Mouse (Mus musculus): ENCODE data around the gene Rassf10. TPM values are rescaled to one million over a fixed set of nuclear protein-coding genes. Genes with fewer than 3 reads are reported as not detected.

The Rassf10 gene
- not detected for polyA plus RNA-seq (2021)

DNA sequence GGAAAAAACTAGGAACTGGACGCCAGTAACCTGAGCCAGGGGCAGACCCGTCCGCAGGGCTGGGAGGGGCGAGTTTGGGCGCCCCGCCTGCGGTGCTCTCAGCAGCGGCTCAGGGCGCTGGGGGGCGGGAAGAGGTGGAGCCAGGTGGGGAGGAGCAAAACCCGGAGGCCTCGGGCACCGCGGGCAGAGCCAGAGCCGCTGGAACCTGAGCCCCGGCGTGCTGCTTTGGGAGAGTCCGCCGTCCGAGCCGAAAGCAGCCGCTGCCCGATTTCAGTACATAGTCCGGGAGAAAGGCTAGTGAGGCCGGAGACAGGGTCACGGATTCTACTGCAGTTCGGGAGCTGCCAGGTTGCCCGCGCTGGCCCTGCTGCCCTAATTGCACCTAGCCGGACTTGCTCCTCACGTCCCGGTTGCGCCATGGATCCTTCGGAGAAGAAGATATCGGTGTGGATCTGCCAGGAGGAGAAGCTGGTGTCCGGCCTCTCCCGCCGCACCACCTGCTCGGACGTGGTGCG, at the start of gene Rassf10:
TSS of gene Rassf10 (plus strand) at position 186 of the 515 bp plus-strand sequence.
- in situ Hi-C loops (cut with MboI; ENCODE audit: low pct_unique_long_range_greater_than_20kb): no loop called here
- ATAC-seq (no peak), DNase-seq (ENCODE audit: low read depth, low spot score) (no peak)
- POLR2A ChIA-PET: no interaction called here
- no peaks in the 10 kb centered on the region for H3K27me3 ChIP-seq
- CTCF ChIA-PET: interaction anchor here (1.0 kb wide), 1 partner anchor 23 kb away, joined by 3 read pairs; no protein-coding TSS in a partner anchor
- no peak for TF ChIP-seq CTCF (IDR thresholded peaks at IDR 0.05)

DNA sequence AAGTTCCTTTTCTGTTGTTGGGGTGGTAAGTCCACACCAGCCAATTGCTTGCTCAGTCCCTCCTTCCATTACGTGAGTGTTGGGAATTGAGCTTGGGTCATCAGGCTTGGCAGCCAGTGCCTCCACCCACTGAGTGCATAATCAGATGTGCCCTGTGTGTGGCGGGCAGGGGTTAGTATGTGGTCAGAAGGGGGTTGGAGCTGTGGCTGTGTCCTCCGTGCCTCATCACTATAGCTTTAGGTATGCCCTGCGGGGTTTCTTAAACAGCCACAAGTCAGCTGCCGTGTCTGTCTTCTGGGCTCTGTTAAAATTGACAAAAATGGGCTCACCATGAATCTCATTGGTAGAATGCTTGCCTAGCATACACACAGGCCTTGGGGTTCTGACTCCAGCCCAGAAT, 46.9 kb upstream of the Rassf10 start:
- ATAC-seq (no peak), DNase-seq (ENCODE audit: low read depth, low spot score) (no peak)
- ChIA-PET POLR2A (interaction anchor here (0.6 to 1.5 kb wide), 2 partner anchors 12 to 335 kb away, joined by 3 read pairs; no protein-coding TSS in a partner anchor), CTCF (interaction anchor here (1.4 kb wide), 1 partner anchor 11 kb away, joined by 3 read pairs; no protein-coding TSS in a partner anchor)
- no peak for TF ChIP-seq CTCF (IDR thresholded peaks at IDR 0.05)
- in situ Hi-C loops (cut with MboI; ENCODE audit: low pct_unique_long_range_greater_than_20kb): no loop called here
- no peaks in the 10 kb centered on the region for H3K27me3 ChIP-seq

DNA sequence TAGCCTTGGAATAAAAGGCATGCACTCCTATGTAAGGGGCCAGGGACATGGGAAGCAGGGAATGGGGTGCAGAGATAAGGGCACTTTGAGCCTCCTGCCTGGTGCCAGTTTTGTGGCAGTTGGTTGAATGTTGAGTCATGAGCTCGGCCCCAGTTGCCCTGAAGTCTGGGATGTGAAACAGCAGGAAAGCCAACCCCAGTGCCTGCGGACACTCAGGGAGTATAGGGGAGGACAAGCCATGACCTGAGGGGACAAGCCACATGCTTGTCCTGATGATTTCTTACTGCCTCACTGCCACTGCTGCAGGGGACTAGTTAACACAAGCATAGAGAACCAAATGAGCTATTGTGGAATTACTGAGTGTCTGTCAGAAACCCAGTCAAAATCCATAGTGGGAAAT, 46.3 kb upstream of the Rassf10 start:
- no peak for ATAC-seq
- POLR2A ChIA-PET: interaction anchor here (1.5 kb wide), 1 partner anchor 12 kb away, joined by 3 read pairs; no protein-coding TSS in a partner anchor
- no peak for DNase-seq (ENCODE audit: low read depth, low spot score)
- no peak for TF ChIP-seq CTCF (IDR thresholded peaks at IDR 0.05)
- CTCF ChIA-PET: interaction anchor here (1.4 kb wide), 1 partner anchor 11 kb away, joined by 3 read pairs; no protein-coding TSS in a partner anchor
- in situ Hi-C loops (cut with MboI; ENCODE audit: low pct_unique_long_range_greater_than_20kb): no loop called here
- no peaks in the 10 kb centered on the region for H3K27me3 ChIP-seq

DNA sequence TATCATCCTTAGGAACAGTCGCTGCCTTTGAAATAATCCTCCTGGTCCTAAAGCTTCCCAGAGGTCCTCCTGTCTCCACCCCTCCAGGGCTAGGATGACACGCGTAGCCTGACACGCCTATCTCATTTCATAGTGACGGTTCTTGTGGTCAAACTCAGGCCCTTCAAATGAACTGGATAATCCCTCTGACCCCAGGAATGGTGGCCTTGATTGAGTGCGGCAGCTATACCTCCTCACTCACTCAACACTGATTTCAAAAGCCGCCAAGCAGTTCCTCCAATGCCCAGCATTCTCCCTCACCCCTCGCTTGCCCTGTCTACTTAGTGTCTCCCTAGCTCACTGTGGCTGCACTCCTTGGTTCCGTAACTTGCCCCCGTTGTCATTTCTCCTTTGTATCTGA, 44.6 kb upstream of the Rassf10 start:
- in situ Hi-C loops (cut with MboI; ENCODE audit: low pct_unique_long_range_greater_than_20kb): no loop called here
- ATAC-seq (no peak), DNase-seq (ENCODE audit: low read depth, low spot score) (no peak)
- no peaks in the 10 kb centered on the region for H3K27me3 ChIP-seq
- TF ChIP-seq CTCF (IDR thresholded peaks at IDR 0.05): no peak
- POLR2A ChIA-PET: interaction anchor here (0.7 to 1.2 kb wide), 3 partner anchors 13 to 198 kb away, joined by 3 read pairs; no protein-coding TSS in a partner anchor
- CTCF ChIA-PET: no interaction called here

DNA sequence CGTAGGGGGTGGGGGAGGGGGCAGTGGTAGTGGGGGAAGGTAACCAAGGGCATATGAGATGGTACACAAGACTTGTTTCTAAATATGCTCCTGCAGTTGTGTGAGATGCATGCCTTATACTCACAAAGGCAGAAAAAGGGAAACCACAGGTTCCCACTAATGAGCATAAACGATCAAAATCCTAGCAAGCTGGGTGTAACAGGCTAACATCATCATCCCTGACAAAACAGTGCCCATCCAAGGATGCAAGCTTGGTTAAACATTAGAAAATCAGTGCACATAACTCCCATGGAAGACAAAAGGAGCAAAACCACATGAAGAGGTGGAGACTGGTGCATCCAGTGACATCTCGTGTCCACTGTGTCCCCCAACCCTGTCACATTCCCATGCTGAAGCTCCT, 40.8 kb upstream of the Rassf10 start:
- ChIA-PET CTCF (interaction anchor here (1.3 kb wide), 2 partner anchors 19 to 38 kb away, joined by 3 read pairs; no protein-coding TSS in a partner anchor), POLR2A (interaction anchor here (0.6 kb wide), 1 partner anchor 32 kb away, joined by 3 read pairs; no protein-coding TSS in a partner anchor)
- in situ Hi-C loops (cut with MboI; ENCODE audit: low pct_unique_long_range_greater_than_20kb): loop anchor here (5.0 kb wide), 1 partner anchor 339 kb away; no protein-coding TSS in a partner anchor
- H3K27me3 ChIP-seq: no peaks in the 10 kb centered on the region
- DNase-seq (ENCODE audit: low read depth, low spot score) (peak; percentile 82), ATAC-seq (peak; percentile 86)
- TF ChIP-seq CTCF (IDR thresholded peaks at IDR 0.05): no peak

DNA sequence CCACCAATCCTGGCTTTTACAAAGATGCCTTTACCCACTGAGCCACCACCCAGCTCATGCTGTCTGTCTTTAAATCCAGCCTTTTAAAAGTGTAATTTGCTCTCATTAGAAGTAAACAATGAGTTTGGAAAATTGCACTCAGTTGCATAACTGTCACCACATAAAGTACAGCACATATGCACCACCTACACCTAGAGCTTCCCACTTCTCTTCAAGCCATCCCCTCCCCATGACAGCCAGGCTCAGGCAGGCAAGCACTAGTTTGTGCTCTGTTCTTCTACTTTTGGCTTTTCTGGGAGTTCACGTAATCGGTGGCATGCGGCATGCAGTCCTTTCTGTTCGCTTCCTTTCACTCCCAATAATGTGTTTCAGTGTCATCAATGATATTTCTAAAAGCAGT, 38.2 kb upstream of the Rassf10 start:
- DNase-seq (ENCODE audit: low read depth, low spot score): no peak
- TF ChIP-seq CTCF (IDR thresholded peaks at IDR 0.05): no peak
- POLR2A ChIA-PET: no interaction called here
- in situ Hi-C loops (cut with MboI; ENCODE audit: low pct_unique_long_range_greater_than_20kb): no loop called here
- ATAC-seq: no peak
- CTCF ChIA-PET: no interaction called here
- no peaks in the 10 kb centered on the region for H3K27me3 ChIP-seq

DNA sequence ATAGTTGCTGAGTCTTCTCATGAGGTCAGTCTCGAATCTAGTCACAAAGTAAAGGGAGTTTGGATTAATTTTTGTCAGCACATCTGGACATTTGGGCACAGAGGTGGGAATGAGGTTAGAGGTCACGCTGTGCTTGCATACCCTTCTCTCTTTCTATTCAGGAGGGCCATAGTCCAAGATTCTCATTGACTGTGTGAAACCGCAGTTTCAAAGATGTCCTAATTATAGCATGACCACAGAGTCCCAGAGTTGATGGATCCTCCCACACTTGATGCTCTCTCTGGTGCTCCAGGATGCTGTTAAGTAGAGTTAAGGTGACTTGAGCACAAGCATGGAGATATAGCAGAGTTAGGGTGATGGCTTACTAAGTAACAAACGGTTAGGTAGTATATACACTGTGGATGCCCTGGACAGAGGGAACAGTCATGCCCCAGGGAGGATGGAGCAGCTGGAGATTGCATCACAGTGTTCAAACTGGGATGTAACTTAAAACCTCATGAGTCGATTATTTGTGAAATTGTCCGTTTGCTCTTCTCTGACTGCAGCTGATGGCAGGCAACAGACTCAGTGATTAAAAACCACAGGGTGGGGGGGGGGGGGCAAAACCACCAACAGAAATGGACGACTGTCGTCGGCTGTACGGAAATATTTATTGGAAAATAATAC, 36.0 kb upstream of the Rassf10 start:
- no peaks in the 10 kb centered on the region for H3K27me3 ChIP-seq
- DNase-seq (ENCODE audit: low read depth, low spot score) (no peak), ATAC-seq (no peak)
- in situ Hi-C loops (cut with MboI; ENCODE audit: low pct_unique_long_range_greater_than_20kb): no loop called here
- no peak for TF ChIP-seq CTCF (IDR thresholded peaks at IDR 0.05)
- CTCF ChIA-PET: interaction anchor here (0.9 to 1.1 kb wide), 2 partner anchors 213 to 217 kb away, joined by 3 read pairs; no protein-coding TSS in a partner anchor
- POLR2A ChIA-PET: no interaction called here

DNA sequence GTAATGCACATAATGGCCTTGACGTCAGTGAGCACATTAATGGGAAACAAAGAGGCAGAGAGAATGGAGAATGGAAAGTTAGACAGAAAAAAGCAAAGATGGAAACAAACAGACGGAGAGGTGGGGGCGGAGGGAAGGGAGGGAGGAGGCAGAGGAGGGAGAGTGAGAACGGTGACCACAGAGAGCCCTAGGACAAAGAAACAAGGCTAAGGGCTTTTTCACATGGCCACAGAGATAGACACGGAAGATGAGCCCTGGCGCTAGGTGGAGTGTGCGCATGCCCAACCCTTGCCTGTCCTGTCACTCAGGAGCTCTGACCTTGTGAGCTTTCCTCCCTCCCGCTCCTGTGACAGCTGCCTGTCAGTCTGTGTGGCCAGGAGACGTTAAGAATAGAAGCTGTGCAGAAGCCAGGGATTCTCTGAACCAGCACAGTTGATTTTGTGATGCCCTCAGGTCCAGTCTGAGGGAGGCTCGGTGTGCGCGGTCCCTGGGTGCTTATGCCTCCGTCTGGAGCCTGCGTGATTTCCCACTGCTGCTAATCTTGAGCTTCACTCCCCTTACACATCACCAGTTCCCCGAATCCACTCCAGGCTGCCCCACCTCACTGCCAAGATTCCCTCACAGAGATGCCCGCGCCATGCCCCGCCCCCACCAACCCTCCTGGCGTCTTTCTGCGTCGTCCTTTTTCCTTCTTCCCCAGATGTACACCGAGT, 35.3 kb upstream of the Rassf10 start:
- ATAC-seq (no peak), DNase-seq (ENCODE audit: low read depth, low spot score) (no peak)
- in situ Hi-C loops (cut with MboI; ENCODE audit: low pct_unique_long_range_greater_than_20kb): no loop called here
- POLR2A ChIA-PET: interaction anchor here (0.6 kb wide), 2 partner anchors 22 to 173 kb away, joined by 3 to 6 read pairs; no protein-coding TSS in a partner anchor
- no peaks in the 10 kb centered on the region for H3K27me3 ChIP-seq
- no peak for TF ChIP-seq CTCF (IDR thresholded peaks at IDR 0.05)
- CTCF ChIA-PET: interaction anchor here (1.1 to 1.4 kb wide), 3 partner anchors 213 to 541 kb away, joined by 3 to 4 read pairs (median 4); no protein-coding TSS in a partner anchor

DNA sequence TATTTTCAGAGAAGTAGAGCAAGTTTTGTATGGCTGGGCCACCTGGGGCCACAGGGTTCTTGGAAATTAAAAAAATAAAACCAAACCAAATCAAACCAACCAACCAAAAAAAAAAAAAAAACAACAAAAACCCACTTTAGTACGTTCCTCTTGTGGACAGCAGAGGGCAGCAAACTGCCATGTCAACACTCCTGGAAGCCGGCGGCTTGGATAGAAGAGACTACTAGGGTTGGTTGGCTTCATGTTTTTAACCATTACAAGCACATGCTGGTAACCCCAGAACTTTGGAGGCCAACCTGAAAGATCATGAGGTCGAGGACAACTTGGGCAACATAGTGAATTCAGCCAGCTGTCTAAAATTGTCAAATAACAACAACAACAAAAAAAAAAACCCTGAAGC, 33.9 kb upstream of the Rassf10 start:
- ATAC-seq (no peak), DNase-seq (ENCODE audit: low read depth, low spot score) (no peak)
- peak; percentile 82 for TF ChIP-seq CTCF (IDR thresholded peaks at IDR 0.05)
- H3K27me3 ChIP-seq: no peaks in the 10 kb centered on the region
- CTCF ChIA-PET: interaction anchor here (1.4 to 3.8 kb wide), 3 partner anchors 208 to 542 kb away, joined by 3 to 51 read pairs (median 4); no protein-coding TSS in a partner anchor
- POLR2A ChIA-PET: interaction anchor here (2.6 kb wide), 1 partner anchor 212 kb away, joined by 14 read pairs; no protein-coding TSS in a partner anchor
- in situ Hi-C loops (cut with MboI; ENCODE audit: low pct_unique_long_range_greater_than_20kb): loop anchor here (5.0 kb wide), 2 partner anchors 127 to 207 kb away; no protein-coding TSS in a partner anchor

DNA sequence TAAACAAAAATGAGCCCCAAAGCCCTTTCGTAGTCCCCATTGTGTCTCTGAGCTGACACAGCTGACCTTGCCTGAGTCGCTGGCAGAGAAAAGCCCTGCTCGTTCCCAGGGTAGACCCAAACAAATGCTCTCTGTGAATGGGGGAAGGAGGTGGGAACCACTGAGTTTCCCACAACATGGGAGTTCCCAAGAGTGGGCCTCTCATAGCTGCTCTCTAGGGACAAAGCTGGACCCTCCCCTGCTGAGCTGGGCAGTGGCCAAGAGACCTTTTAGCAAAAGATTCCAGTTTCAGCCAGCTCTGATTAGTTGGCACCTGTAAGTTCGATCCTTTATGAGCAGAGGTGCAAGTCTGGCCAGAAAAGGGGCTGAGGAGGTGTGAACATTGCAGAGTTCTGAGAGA, 31.0 kb upstream of the Rassf10 start:
- H3K27me3 ChIP-seq: no peaks in the 10 kb centered on the region
- ChIA-PET CTCF (interaction anchor here (3.8 kb wide), 1 partner anchor 209 kb away, joined by 51 read pairs; no protein-coding TSS in a partner anchor), POLR2A (no interaction called here)
- TF ChIP-seq CTCF (IDR thresholded peaks at IDR 0.05): no peak
- no peak for ATAC-seq
- in situ Hi-C loops (cut with MboI; ENCODE audit: low pct_unique_long_range_greater_than_20kb): loop anchor here (5.0 kb wide), 2 partner anchors 124 to 204 kb away; no protein-coding TSS in a partner anchor
- DNase-seq (ENCODE audit: low read depth, low spot score): no peak
